Mouse (Mus musculus) layer of hippocampus, postnatal 25 days (tissue): ENCODE measurements around the gene Ipo4. TPM values are rescaled to one million over a fixed set of nuclear protein-coding genes. Genes with fewer than 3 reads are reported as not detected.

Source experiments
- DNase-seq, 2 experiments: peaks; one replicate each; pipeline ENCODE4 v3.0.0; 2022; ENCODE audit warnings: mixed read lengths in 2 of 2, low spot score in 1 of 2; ENCODE audit errors: extremely low spot score in 1 of 2
- total RNA-seq, 2 experiments: library from RNA; stranded (reverse); gene quantifications; 2 replicates each; pipeline ENCODE4 v1.2.3; 2021

The Ipo4 gene
- total RNA-seq, 2 experiments from 2014 or later, result 118 to 121 TPM

DNA sequence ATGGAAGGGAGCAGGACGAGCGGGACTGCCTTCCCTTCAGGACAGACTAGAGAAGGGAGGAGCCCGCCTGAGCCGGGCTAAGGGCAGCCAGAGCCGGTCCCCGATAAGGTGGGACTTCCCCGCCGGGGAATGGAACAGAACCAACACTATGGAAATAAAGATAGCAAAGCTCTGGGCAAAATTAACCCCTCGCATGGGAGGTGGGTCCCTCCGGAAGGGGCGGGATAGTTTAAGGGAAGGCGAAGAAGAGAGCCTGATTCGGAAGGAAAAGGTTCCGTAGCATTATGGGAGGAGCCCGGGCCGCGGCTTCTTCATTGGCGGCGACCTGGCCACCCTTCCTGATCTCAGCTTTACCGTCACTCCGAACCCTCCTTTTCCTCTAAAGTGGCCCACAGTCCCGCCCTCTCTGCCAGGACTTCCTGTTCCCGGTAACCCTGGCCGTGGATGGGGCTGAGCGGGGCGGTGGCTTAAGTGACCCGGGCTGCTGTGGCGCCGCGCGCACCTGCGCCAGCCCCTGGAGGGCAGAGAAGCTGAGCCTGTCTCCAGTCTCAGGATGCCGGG is 44.3 kb downstream of the Ipo4 start, which contains the start of gene Rnf31:
Rnf31 (plus strand) TSS at position 378 of the 561 bp plus-strand sequence.
- DNase-seq, result peak in 1 of 2 experiments; percentile 74

DNA sequence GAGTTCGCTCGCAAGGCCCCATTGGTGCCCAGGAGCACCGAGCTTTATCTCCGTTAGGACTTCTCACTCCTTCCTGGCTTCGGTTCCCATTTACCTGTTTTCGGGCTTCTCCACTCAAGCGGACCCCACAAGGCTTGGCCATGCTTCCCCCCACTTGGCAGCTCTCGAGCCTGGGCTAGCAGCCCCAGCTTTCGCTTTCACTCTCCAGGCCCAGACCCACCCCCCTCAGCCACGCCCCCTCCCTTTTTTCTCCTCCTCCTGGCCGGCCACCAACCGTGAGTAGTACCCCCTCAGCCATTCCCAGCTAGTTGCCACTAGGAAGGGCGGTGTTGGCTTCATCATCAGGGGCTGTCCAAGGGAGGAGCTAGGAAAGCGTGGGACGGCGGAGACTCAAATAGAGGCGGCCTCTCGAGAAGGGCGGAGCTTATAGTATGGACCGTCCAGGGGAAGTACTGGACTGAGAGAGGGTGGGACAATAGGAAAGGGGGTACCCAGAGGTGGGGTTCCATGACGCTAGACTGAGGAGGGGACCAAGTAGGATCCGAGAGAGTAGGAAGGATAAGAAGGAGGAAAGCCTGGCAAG is 44.9 kb downstream of the Ipo4 start, which contains the start of gene Psme2:
Psme2 (minus strand) TSS at position 366 of the 583 bp plus-strand sequence.
- peak; percentile 75 to 77 for DNase-seq

DNA sequence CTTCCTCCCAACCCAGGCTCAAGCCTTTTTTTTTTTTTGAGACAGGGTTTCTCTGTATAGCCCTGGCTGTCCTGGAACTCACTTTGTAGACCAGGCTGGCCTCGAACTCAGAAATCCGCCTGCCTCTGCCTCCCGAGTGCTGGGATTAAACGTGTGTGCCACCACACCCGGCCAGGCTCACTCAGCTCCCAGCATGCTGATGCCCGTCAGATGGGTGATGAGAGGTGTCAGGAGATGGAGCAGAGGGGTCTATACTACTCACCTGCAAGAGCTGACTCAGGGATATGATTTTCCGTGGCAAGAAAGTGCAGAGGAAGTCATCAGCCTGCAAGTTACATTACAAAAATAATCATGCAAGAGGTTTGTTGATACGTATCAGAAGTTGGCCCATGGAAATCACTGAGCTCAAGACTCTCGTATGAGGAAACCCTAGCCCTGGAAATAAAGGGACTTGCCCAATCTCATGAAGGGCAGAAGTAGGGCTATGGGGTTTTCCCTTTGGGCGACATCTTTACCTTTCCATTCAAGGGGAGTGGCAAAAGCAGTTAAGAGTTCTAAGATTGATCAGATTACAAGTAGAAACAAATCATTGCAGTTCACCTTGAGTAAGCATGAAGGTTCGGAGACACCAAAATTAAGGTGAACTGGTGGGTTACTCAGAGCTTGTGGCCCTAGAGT is 45.8 kb downstream of the Ipo4 start:
- no peak for DNase-seq

DNA sequence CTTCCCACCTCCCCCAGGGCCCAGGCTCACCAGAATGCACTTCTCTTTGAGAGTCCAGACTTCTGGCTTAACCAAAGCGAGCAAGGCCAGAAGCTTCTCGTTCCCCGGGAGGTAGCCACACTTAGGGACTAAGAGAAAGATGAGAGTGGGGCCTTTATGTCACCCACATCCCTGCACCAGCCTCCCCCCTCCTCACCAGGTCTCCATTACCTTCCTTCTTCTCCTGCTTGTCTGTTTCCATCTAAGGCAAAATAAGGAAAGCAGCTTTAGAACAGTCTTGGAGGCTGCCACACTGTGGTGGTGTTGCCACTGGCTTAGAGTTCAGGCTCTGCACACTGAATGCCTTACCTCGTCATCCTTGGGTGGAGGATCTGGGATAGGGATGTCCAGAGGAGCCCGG is 46.5 kb downstream of the Ipo4 start:
- no peak for DNase-seq

DNA sequence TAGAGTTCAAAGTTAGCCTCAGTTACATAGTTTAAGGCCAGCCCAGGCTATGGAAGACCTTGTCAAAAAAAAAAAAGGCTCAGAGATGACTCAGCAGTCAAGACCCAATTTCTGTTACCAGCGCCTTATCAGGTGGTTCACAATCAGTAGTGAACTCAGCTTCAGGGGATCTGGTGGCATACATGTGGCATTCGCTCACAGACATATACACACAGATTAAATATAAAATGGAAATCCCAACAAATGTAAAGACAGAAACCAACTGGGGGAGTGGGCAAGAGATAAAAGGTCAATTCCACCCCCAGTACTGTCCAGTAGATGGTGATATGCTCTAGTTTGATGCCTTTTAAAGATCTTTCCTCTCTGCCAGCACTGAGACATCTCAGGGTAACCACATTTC is 49.6 kb downstream of the Ipo4 start:
- no peak for DNase-seq

DNA sequence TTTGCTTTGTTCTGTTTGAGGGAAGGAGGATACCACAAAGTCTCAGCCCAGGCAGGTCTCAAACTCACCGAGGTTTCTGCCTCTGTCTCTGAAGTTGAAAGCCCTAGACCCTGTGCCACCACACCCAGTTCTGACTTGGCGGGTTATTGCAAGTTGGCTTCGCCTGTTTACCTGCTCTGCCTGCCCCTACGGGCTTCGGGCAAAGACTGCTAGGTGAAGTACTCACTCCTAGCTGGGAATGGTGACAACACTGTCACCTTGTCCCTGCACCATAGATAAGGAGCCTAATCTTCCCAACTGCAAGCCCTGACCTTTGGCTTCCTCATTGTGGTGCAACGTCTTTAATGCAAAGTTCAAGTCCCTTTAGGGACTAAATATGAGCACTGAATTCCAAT is 50.2 kb downstream of the Ipo4 start:
- DNase-seq, result no peak

DNA sequence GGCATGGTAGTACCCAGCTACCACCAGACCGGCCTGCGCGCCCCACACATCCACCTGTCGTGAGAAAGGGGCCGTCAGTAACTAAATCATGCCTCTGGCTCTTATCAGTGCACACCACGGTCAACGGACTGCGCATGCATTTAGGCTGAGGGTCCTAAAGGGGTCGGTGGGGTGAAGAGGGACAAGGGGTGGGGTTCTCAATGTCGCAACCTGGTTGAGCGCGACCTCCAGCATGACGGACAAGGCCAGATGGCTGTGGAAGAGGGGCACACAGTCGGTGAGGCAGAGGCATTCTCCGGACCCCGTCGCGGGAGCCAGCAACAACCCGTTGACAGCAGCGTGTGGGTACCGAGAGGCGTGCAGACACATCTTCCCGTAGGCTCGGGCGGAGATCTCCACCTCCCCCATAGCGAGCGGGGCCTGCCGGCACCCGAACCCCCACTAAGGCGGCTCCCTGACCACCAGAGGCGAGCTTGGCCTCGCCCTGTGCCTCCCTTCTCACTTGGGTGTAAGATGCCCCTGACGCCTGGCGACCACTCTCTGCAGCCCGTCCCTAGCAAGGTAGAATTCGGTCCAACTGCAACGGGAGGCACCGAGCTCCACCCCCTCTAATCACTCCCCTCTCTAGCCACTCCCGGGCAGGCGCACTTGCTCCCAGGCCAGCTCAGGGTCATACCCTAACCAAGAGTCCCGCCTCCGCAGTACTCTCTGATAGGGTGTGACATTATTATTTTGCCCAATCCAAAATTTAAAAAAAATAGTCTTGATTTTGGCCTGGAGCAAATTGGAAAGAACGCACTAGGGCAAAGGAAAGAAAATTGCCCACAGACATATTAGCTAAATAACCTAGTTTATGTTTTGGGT is 50.8 kb downstream of the Ipo4 start, which contains the start of gene Emc9:
Emc9 (minus strand) TSS at position 601 of the 864 bp plus-strand sequence.
- DNase-seq, result peak; percentile 42 to 54

DNA sequence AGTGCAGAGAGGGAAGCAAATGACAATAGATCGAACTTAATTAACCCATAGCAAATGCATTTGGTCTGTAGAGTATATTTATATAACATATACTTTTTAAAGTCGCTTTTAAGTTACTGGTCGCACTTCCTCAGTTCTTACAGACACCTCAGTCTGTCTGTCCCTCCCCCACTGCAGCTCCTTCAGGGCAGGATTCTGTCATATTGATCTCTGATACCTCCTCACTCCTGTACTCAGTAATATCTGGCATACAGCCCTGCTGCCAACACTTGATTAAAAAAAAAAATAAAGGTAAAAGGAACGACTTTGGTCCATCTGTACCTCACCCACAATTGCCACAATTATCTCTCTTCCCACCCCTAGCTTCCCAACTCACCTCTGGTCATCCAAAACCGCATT is 51.5 kb downstream of the Ipo4 start:
- DNase-seq, result no peak

DNA sequence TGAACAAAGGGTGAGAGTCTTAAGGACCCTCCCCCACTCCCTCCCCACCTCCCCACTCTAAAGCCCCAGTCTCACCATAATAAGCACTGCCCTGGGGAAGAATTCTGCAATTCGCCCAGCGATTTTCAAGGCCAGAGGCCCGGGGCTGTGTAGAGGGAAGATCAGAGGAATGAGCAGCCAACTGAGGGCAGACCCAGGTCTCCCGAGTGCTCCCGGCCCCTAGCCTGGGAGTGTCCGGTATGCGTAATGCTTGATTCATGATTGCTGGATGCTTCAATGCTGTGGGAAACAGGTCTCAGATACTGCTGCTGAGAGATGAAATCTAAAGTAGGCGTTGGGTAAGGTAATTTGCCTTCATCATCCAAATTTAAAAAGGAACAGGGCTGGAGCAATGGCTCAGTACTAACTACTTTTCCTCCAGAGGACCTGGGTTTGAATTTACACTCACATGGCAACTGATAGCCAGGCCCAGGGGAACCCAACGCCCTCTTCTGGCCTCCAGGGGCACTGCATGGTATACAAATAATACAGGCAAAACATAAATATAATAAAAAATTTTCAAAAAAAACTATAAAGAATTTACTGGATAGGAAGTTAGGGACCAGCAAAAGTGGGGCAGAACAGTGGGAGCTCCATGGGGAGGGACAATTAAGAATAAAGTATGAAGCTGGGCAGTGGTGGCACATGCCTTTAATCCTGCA is 53.6 kb downstream of the Ipo4 start:
- no peak for DNase-seq

DNA sequence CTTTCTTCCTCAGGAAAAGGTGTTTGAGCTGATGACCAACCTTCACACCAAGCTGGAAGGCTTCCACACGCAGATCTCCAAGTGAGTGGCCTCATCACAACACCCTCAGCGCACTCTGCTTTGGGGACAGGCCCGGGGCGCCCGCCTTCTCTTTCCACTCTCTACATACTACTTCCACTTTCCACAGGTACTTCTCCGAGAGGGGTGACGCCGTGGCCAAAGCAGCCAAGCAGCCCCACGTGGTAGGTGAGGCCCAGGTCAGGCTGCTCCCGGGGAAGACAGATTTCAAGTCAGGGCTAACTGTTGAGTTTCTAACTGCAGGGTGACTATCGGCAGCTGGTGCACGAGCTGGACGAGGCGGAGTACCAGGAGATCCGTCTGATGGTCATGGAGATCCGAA is 55.0 kb downstream of the Ipo4 start:
- DNase-seq, result no peak

DNA sequence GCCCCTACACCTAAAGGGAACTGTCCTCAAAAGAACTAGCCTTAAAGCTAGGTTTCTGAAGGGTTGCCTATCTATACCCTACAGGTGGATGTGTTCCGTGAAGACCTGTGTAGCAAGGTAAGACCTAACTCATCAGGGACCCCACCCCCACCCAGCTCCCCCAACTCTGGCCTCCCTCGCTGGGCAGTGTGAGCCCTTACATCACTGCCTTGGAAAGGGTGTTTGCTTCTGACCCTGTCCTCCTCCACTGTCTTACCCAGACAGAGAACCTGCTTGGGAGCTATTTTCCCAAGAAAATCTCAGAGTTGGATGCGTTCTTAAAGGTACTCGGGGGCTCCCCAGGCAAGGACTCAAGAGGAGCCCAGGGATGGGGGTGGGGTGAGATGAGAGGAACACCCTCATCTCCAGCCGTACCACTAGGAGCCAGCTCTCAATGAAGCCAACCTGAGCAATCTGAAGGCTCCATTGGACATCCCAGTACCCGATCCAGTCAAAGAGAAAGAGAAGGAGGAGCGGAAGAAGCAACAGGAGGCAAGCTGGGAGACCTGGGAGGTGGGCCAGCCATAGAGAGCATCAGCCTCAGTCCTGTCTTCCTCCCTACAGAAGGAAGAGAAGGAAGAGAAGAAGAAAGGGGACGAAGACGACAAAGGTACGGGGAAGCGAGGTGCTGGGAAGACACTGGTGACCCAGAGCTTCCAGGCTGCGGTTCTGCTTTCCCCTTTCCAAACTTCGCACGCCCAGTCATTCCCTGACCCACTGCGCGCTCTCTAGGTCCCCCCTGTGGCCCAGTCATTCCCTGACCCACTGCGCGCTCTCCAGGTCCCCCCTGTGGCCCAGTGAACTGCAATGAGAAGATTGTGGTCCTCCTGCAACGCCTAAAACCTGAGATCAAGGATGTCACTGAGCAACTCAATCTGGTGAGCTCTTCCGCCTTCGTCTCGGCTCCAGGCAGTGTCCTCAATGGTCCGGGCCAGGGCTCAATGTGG is 56.0 kb downstream of the Ipo4 start:
- DNase-seq, result no peak

DNA sequence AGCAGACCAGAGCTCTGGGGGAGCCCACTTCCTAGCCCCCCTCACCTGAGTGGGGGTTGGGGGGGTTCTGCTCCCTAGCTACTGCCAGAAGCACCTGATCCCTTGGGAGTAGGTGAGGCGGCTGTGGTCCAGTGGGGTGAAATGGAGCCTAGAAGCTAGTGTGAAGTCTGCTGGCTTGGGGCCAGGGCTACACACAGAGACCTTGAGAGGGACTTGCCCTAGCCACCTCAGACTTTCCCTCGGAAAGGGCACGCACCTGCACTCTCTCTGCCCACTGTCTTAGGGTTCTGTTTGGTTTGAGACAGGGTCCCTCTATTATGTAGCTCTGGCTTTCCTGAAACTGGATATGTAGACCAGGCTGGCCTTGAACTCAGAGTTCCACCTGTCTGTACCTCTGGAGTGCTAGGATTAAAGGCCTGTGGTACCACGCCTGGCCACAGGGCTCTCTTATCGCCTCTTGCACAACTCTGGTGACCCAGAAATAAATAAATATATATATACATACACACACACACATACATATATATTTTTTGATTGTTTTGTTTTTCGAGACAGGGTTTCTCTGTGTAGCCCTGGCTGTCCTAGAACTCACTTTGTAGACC is 57.0 kb downstream of the Ipo4 start:
- no peak for DNase-seq

DNA sequence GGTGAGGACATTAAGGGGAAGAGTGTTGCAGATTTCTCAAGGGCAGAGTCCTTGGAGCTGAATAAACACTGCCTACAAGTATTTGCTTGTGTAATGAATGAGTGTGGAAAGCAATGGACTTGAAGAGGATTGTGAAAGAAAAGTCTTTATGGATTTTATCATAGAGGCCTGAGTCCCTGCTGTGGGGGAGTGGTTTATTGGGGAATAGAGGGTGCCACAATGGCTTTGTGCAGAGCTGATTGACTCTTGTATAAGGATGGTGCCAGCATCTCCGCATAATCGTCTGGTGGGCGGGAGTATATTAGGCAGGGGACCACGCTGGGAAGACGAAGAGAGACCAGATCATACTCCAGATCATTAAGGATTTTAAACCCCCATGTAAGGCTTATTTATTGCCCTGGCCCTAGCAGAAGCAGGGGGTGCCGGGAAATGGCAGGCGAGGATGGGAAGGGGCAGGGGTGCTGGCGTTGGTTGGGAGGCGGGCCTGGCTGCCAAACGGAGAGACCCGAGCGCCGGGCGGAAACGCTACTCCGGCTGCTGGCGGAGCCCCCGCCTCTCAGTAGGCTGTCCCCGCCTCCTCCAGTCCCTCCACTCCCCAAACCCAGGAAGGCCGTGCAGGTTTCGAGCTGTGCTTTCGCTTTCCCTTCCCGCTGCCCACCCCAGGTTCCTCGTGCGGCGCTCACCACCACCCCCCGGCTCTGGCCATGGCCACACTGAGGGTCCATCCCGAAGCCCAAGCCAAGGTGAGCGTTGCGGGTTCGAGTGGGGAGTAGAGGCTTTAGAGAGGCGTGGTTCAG is 57.7 kb downstream of the Ipo4 start, which contains the start of gene Psme1:
Psme1 (plus strand) TSS at position 253 of the 797 bp plus-strand sequence.
- peak; percentile 54 to 64 for DNase-seq

DNA sequence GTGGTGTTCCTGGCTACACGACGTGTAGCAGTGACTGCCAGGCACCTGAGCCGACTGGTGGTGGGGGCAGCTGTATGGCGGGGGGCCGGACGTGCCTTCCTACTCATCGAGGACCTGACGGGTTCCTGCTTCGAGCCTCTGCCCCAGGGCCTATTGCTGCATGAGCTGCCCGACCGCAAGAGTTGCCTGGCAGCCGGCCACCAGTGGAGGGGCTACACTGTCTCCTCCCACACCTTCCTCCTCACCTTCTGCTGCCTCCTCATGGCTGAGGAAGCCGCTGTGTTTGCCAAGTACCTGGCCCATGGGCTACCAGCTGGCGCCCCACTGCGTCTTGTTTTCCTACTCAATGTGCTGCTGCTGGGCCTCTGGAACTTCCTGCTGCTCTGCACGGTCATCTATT is 59.4 kb downstream of the Ipo4 start:
- no peak for DNase-seq

DNA sequence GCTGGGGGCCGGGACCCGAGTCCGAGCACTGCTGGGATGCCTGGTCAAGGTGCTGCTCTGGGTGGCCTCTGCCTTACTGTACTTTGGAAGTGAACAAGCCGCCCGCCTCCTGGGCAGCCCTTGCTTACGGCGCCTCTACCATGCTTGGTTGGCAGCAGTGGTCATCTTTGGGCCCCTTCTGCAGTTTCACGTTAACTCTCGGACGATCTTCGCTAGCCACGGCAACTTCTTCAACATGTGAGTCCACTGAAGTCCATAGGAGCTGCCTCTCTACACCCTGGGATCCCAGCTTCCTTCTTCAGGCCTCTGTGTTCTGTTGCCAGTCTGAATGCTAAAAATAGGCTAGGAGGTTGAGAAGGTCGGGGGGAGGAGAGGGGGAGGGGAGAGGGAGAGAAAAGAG is 60.0 kb downstream of the Ipo4 start:
- no peak for DNase-seq
